Mouse (Mus musculus) testis, adult 2 months (tissue): ENCODE data around the gene Sowahb. TPM values are rescaled to one million over a fixed set of nuclear protein-coding genes. Genes with fewer than 3 reads are reported as not detected.

ENCODE experiments used
- H3K27ac ChIP-seq: fragments of 200-500 bp; 2 replicates; pipeline ENCODE4 v1.5.1; 2012; ENCODE audit warnings: low read depth, low read length; ENCODE audit not compliant: control insufficient read depth, insufficient read depth
- H3K27me3 ChIP-seq: fragments of 200-500 bp; 2 replicates; pipeline ENCODE4 v1.6.1; 2012; ENCODE audit warnings: mild to moderate bottlenecking, low read length, moderate library complexity; ENCODE audit not compliant: control insufficient read depth, insufficient read depth
- H3K36me3 ChIP-seq: fragments of 200-500 bp; 2 replicates; pipeline ENCODE4 v1.6.1; 2012; ENCODE audit warnings: mild to moderate bottlenecking, low read length; ENCODE audit not compliant: control insufficient read depth, insufficient read depth
- H3K4me1 ChIP-seq: fragments of 200-500 bp; 2 replicates; pipeline ENCODE4 v1.6.1; 2012; ENCODE audit warnings: low read length; ENCODE audit not compliant: control insufficient read depth, insufficient read depth
- H3K4me3 ChIP-seq: fragments of 200-500 bp; 2 replicates; pipeline ENCODE4 v1.5.1; 2012; ENCODE audit warnings: low read depth, mild to moderate bottlenecking, low read length, moderate library complexity, mixed read lengths; ENCODE audit not compliant: control insufficient read depth
- CTCF ChIP-seq: fragments of 200-500 bp; IDR thresholded peaks from 2 replicates; pipeline ENCODE4 v1.5.1; 2012; ENCODE audit warnings: low read depth, mild to moderate bottlenecking, inconsistent platforms, low read length, moderate library complexity; ENCODE audit not compliant: control insufficient read depth, insufficient read depth, insufficient replicate concordance
- POLR2A ChIP-seq: fragments of 200-500 bp; IDR thresholded peaks from 2 replicates; pipeline ENCODE4 v1.6.1; 2012; ENCODE audit warnings: low read depth, mild to moderate bottlenecking, inconsistent platforms, low read length, moderate library complexity; ENCODE audit not compliant: control insufficient read depth
- polyA plus RNA-seq: library from polyadenylated mRNA; depleted of rRNA; stranded (reverse); fragments of >200 nt; gene quantifications from 2 replicates; pipeline ENCODE4 v1.2.3, GENCODE M21; 2012

Sowahb gene
- polyA plus RNA-seq, 1 experiment, result not detected

- Histone ChIP-seq H3K4me1 (no peaks in the 10 kb centered on the region), H3K27ac (no peak overlapping the region), H3K36me3 (no peaks in the 10 kb centered on the region), H3K4me3 (no peak overlapping the region), H3K27me3 (no peaks in the 10 kb centered on the region)
- no peak for TF ChIP-seq CTCF
- no peak for TF ChIP-seq POLR2A
Measured at GRCm38 (mm10) chr5:93085015-93085598, 40.3 kb upstream of the Sowahb start.

- Histone ChIP-seq H3K4me1 (no peaks in the 10 kb centered on the region), H3K27ac (no peak overlapping the region), H3K27me3 (no peaks in the 10 kb centered on the region), H3K36me3 (no peaks in the 10 kb centered on the region), H3K4me3 (no peak overlapping the region)
- TF ChIP-seq POLR2A (no peak), CTCF (no peak)
Measured at GRCm38 (mm10) chr5:93079596-93079995, 34.8 kb upstream of the Sowahb start.

- Histone ChIP-seq H3K27me3 (no peaks in the 10 kb centered on the region), H3K4me1 (no peaks in the 10 kb centered on the region), H3K4me3 (no peak overlapping the region), H3K36me3 (no peaks in the 10 kb centered on the region), H3K27ac (no peak overlapping the region)
- TF ChIP-seq POLR2A (no peak), CTCF (no peak)
Measured at GRCm38 (mm10) chr5:93077661-93078323, 33.0 kb upstream of the Sowahb start.

GRCm38 (mm10) chr5:93060865-93061264 is 16.0 kb upstream of the Sowahb start:
- H3K4me3 ChIP-seq, result no peak overlapping the region
- no peak overlapping the region for H3K27ac ChIP-seq
- TF ChIP-seq CTCF (no peak), POLR2A (no peak)
- no peaks in the 10 kb centered on the region for H3K27me3 ChIP-seq
- H3K4me1 ChIP-seq, result no peaks in the 10 kb centered on the region; the same call in 1 of the 2 replicates
- H3K36me3 ChIP-seq, result no peaks in the 10 kb centered on the region

GRCm38 (mm10) chr5:93053606-93054397 is 9.0 kb upstream of the Sowahb start:
- no peak for TF ChIP-seq POLR2A
- TF ChIP-seq CTCF, result no peak
- no peaks in the 10 kb centered on the region for H3K36me3 ChIP-seq
- H3K4me3 ChIP-seq, result no peak overlapping the region
- no peak overlapping the region for H3K27ac ChIP-seq
- H3K4me1 ChIP-seq, result no peaks in the 10 kb centered on the region
- H3K27me3 ChIP-seq, result no peaks in the 10 kb centered on the region

GRCm38 (mm10) chr5:93051951-93052350 is 7.1 kb upstream of the Sowahb start:
- Histone ChIP-seq H3K27me3 (no peaks in the 10 kb centered on the region), H3K4me1 (no peaks in the 10 kb centered on the region), H3K36me3 (no peaks in the 10 kb centered on the region), H3K27ac (no peak overlapping the region), H3K4me3 (no peak overlapping the region)
- TF ChIP-seq CTCF (no peak), POLR2A (no peak)

- H3K4me3 ChIP-seq, result no peak overlapping the region
- H3K4me1 ChIP-seq, result no peaks in the 10 kb centered on the region
- no peak overlapping the region for H3K27ac ChIP-seq
- H3K36me3 ChIP-seq, result no peaks in the 10 kb centered on the region
- TF ChIP-seq CTCF (no peak), POLR2A (no peak)
- no peaks in the 10 kb centered on the region for H3K27me3 ChIP-seq
Measured at GRCm38 (mm10) chr5:93051041-93051440, 6.2 kb upstream of the Sowahb start.
